8 mouse cellular contexts compared by ENCODE assay signal in the genomic region with DNA sequence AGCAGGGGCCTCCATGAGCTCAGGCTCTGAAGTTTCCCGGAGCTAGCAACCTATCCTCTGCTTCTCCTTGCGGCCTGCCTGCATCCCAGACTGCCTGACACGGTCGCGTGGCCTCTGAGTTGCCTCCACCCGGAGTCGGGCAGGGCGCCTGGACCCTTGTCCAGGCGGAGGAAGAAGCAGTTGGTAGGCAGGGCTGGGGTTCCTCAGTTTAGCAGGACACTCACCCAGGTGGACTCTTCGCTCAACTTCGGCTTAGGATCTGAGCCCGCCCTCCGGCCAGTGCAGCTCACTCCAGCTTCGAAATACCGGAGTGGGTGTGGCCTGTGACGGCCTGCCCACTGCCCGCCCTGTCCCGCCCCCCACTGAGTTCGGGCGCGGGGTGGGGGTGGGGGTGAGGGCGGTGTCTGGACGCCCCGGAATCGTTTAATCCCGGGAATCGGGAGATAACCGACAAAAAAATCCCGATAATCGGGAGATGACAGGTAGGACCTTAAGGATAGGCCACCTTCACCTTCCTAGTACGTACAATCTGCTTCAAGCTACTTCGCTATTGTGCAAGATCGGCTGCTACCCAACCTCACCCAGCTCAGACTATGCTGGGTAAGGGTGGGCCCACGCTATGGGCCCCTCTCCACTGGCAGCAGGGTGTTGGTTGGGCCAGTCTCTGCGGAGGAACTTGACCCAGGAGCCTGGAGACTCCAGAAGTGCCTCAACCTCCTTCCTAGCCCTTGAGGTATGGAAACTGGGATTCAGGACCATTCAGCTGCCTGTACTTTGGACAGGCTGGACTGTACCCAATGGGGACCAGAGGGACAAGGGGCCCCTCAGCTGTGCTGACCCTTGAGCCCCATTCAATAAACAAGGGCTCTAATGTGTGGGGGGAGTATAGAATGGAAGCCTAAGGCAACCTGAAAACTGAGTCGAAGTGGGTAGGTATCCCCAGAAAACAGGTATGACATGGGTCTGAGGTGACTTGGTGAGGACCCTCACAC. TPM values are rescaled to one million over a fixed set of nuclear protein-coding genes. Genes with fewer than 3 reads are reported as not detected.
A peak's percentile ranks its signal among the peaks of the same experiment; 100 is the strongest.
DNase-seq lines count a peak whose midpoint lies in the region; ATAC-seq and TF ChIP-seq lines count a peak whose summit lies in the region.

Gene Tcirg1, minus strand, starts transcription at position 339 of the 992 bp plus-strand sequence.

- DNase-seq in urinary bladder, adult 18-20 months (ENCODE audit: low spot score in 2 of 2): peak; percentile 84
- no peak for DNase-seq in urinary bladder, postnatal 10 days (ENCODE audit: low spot score)
- DNase-seq in heart, adult 8-10 months (ENCODE audit: low spot score): peak; percentile 86
- peak; percentile 89 for DNase-seq in kidney, adult 8-10 months
- peak; percentile 89 for DNase-seq in liver
- DNase-seq in midbrain, postnatal 0 days (ENCODE audit: low spot score): peak; percentile 53
- peak; percentile 74 to 86 for DNase-seq in spleen, postnatal 4 days (ENCODE audit: low spot score in 2 of 2)

- H3K9me3 ChIP-seq in embryonic facial prominence, embryonic 12.5 days: no peaks in the 10 kb centered on the region
- H3K9me3 ChIP-seq in midbrain, postnatal 0 days (ENCODE audit: low read length): no peaks in the 10 kb centered on the region

- peak; percentile 60 for ATAC-seq in embryonic facial prominence, embryonic 12.5 days (ENCODE audit: insufficient number of reproducible peaks, insufficient read depth, low FRiP score, low TSS enrichment)
- peak; percentile 69; the same call in 1 of the 2 replicates for ATAC-seq in midbrain, postnatal 0 days (ENCODE audit: low FRiP score)

- peaks cover 43% of the 10 kb centered on the region for H3K36me3 ChIP-seq in embryonic facial prominence, embryonic 12.5 days
- peaks cover 24% of the 10 kb centered on the region; the same call in 1 of the 2 replicates for H3K36me3 ChIP-seq in midbrain, postnatal 0 days (ENCODE audit: insufficient read depth, low read length)

- peak within 1 kb of the TSS; percentile 61 for H3K9ac ChIP-seq in embryonic facial prominence, embryonic 12.5 days
- H3K9ac ChIP-seq in midbrain, postnatal 0 days (replicated peaks; ENCODE audit: low read length, poor library complexity, severe bottlenecking): peak within 1 kb of the TSS; percentile 54

- peaks cover 45% of the 10 kb centered on the region for H3K4me1 ChIP-seq in embryonic facial prominence, embryonic 12.5 days
- peaks cover 4% of the 10 kb centered on the region; the same call in 1 of the 2 replicates for H3K4me1 ChIP-seq in midbrain, postnatal 0 days (ENCODE audit: insufficient read depth, low read length)

- TF ChIP-seq CTCF in midbrain, postnatal 0 days (IDR thresholded peaks at IDR 0.05): no peak

- H3K27me3 ChIP-seq in embryonic facial prominence, embryonic 12.5 days: no peaks in the 10 kb centered on the region
- no peaks in the 10 kb centered on the region for H3K27me3 ChIP-seq in midbrain, postnatal 0 days (ENCODE audit: insufficient read depth, low read length)

- H3K4me3 ChIP-seq in embryonic facial prominence, embryonic 12.5 days: peak within 1 kb of the TSS; percentile 56
- H3K4me3 ChIP-seq in midbrain, postnatal 0 days (ENCODE audit: low read depth, low read length): peak within 1 kb of the TSS; percentile 44

- peak within 1 kb of the TSS; percentile 77 for H3K27ac ChIP-seq in embryonic facial prominence, embryonic 12.5 days
- no peak within 1 kb of the TSS for H3K27ac ChIP-seq in midbrain, postnatal 0 days (ENCODE audit: low read depth, low read length)

- 5% methylated on average over 36 of the region's 36 CpGs for WGBS in embryonic facial prominence, embryonic 12.5 days
- WGBS in midbrain, postnatal 0 days: 6% methylated on average over 36 of the region's 36 CpGs

- peak within 1 kb of the TSS; percentile 60 for H3K4me2 ChIP-seq in embryonic facial prominence, embryonic 12.5 days (replicated peaks)
- peak within 1 kb of the TSS; percentile 86 for H3K4me2 ChIP-seq in midbrain, postnatal 0 days (ENCODE audit: low read depth, low read length, poor library complexity, severe bottlenecking)

RNA-seq across cellular contexts. Expression of gene Tcirg1, which starts in this region (rescaled TPM):
- polyA plus RNA-seq in embryonic facial prominence, embryonic 12.5 days (2016; fragmentation: Nextera tagmentation; extraction: Ambion mirVana): 46.4 and 53.6 TPM in 2 replicates
- 10 to 100 TPM in 2 of 4 experiments, 1 to 10 TPM in 2; 8.5 to 13.9 (median 9.3) TPM for total RNA-seq in heart, adult 8-10 months (2022)
- 26.0 and 37.5 TPM in 2 replicates for total RNA-seq in midbrain, postnatal 0 days (2014; rRNA removed)
- 13.2 and 14.1 TPM in 2 replicates for polyA plus RNA-seq in midbrain, postnatal 0 days (2015; fragmentation: Nextera tagmentation; extraction: Ambion mirVana)
